Mouse (Mus musculus): ENCODE measurements around the gene Zfp704. TPM values are rescaled to one million over a fixed set of nuclear protein-coding genes. Genes with fewer than 3 reads are reported as not detected.

Zfp704 gene
- total RNA-seq, 2 experiments from 2014 or later = 4.1 to 5.6 TPM

GRCm38 (mm10) chr3:9440466-9440865 is 169.4 kb downstream of the Zfp704 start:
- intact Hi-C loops (cut with DNase I) = no loop called here
- DNase-seq = no peak

- intact Hi-C loops (cut with DNase I) = no loop called here
- no peak for DNase-seq
Measured at GRCm38 (mm10) chr3:9439619-9440286, 170.1 kb downstream of the Zfp704 start.

- intact Hi-C loops (cut with DNase I) = no loop called here
- no peak for DNase-seq
Measured at GRCm38 (mm10) chr3:9436256-9436655, 173.6 kb downstream of the Zfp704 start.

GRCm38 (mm10) chr3:9434394-9435175 is 175.3 kb downstream of the Zfp704 start:
- intact Hi-C loops (cut with DNase I) = no loop called here
- DNase-seq = no peak

GRCm38 (mm10) chr3:9432796-9433526 is 176.9 kb downstream of the Zfp704 start:
- intact Hi-C loops (cut with DNase I) = no loop called here
- DNase-seq = no peak

GRCm38 (mm10) chr3:9432226-9432625 is 177.7 kb downstream of the Zfp704 start:
- intact Hi-C loops (cut with DNase I) = no loop called here
- no peak for DNase-seq

GRCm38 (mm10) chr3:9429946-9430345 is 179.9 kb downstream of the Zfp704 start:
- intact Hi-C loops (cut with DNase I) = no loop called here
- no peak for DNase-seq

GRCm38 (mm10) chr3:9427826-9428225 is 182.1 kb downstream of the Zfp704 start:
- DNase-seq = no peak
- intact Hi-C loops (cut with DNase I) = no loop called here

- intact Hi-C loops (cut with DNase I) = no loop called here
Measured at GRCm38 (mm10) chr3:9425661-9426060, 184.2 kb downstream of the Zfp704 start.

GRCm38 (mm10) chr3:9424637-9425036 is 185.2 kb downstream of the Zfp704 start:
- intact Hi-C loops (cut with DNase I) = no loop called here
- DNase-seq = no peak

More at GRCm38 (mm10) chr3:9425661-9426060, 184.2 kb downstream of the Zfp704 start:
- DNase-seq = no peak

- DNase-seq = no peak
- intact Hi-C loops (cut with DNase I) = no loop called here
Measured at GRCm38 (mm10) chr3:9423669-9424068, 186.2 kb downstream of the Zfp704 start.

GRCm38 (mm10) chr3:9408896-9409295 is 201.0 kb downstream of the Zfp704 start:
- intact Hi-C loops (cut with DNase I) = loop anchor here (10.0 kb wide), 1 partner anchor 186 kb away; no protein-coding TSS in a partner anchor
- no peak for DNase-seq

GRCm38 (mm10) chr3:9407801-9408200 is 202.1 kb downstream of the Zfp704 start:
- no peak for DNase-seq
- intact Hi-C loops (cut with DNase I) = loop anchor here (10.0 kb wide), 1 partner anchor 187 kb away; no protein-coding TSS in a partner anchor

GRCm38 (mm10) chr3:9407119-9407546 is 202.8 kb downstream of the Zfp704 start:
- intact Hi-C loops (cut with DNase I) = loop anchor here (10.0 kb wide), 1 partner anchor 188 kb away; no protein-coding TSS in a partner anchor
- no peak for DNase-seq

GRCm38 (mm10) chr3:9405341-9405740 is 204.5 kb downstream of the Zfp704 start:
- intact Hi-C loops (cut with DNase I) = loop anchor here (10.0 kb wide), 1 partner anchor 189 kb away; no protein-coding TSS in a partner anchor

GRCm38 (mm10) chr3:9403255-9404050 is 206.4 kb downstream of the Zfp704 start:
- DNase-seq = no peak
- intact Hi-C loops (cut with DNase I) = loop anchor here (2.0 to 10.0 kb wide), 3 partner anchors 191 to 544 kb away; no protein-coding TSS in a partner anchor

More at GRCm38 (mm10) chr3:9405341-9405740, 204.5 kb downstream of the Zfp704 start:
- DNase-seq = no peak

GRCm38 (mm10) chr3:9402836-9403235 is 207.0 kb downstream of the Zfp704 start:
- DNase-seq = no peak
- intact Hi-C loops (cut with DNase I) = loop anchor here (2.0 to 10.0 kb wide), 3 partner anchors 192 to 544 kb away; no protein-coding TSS in a partner anchor

GRCm38 (mm10) chr3:9402345-9402744 is 207.5 kb downstream of the Zfp704 start:
- no peak for DNase-seq
- intact Hi-C loops (cut with DNase I) = loop anchor here (2.0 to 10.0 kb wide), 3 partner anchors 192 to 545 kb away; no protein-coding TSS in a partner anchor

- DNase-seq = no peak
- intact Hi-C loops (cut with DNase I) = loop anchor here (2.0 to 10.0 kb wide), 3 partner anchors 193 to 546 kb away; no protein-coding TSS in a partner anchor
Measured at GRCm38 (mm10) chr3:9401685-9402084, 208.2 kb downstream of the Zfp704 start.

GRCm38 (mm10) chr3:9400886-9401221 is 209.0 kb downstream of the Zfp704 start:
- intact Hi-C loops (cut with DNase I) = loop anchor here (5.0 to 10.0 kb wide), 2 partner anchors 194 to 546 kb away; no protein-coding TSS in a partner anchor
- DNase-seq = no peak
